Mouse (Mus musculus): ENCODE measurements around the gene A4galt.

DNA sequence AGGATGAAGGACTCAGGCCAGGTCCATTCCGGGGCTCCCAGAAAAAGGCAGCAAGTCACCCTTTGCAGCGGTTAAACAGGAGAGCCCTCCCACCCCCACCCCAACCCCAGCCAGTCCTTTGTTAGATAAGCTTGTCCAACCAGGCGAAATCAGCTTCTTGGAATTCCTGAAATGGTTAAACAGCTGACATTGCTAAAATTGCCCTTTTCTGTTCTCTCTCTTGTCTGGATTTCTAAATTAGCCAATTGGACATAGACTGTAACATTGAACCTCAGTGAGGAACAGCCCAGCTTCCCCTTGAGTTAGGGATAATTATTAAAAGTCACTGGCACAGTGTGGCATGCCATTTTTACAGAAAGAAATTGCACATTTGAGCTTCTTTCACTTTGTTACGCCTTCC lies 49.2 kb downstream of the A4galt start:
- TF ChIP-seq CTCF (IDR thresholded peaks at IDR 0.05; ENCODE audit: borderline replicate concordance, extremely low read depth, insufficient read depth, insufficient read length) (no peak), POLR2A (IDR thresholded peaks at IDR 0.05; ENCODE audit: borderline replicate concordance, extremely low read depth, insufficient read depth, insufficient read length, poor library complexity, severe bottlenecking) (no peak)

All from brain, embryonic 14.5 days (tissue).